Mouse (Mus musculus) c-Kit-positive CD71-positive TER-119-positive erythroid progenitor cells, embryonic 14.5 days (primary cell): ENCODE results near the gene Spin1.

Source experiments
- DNase-seq: peaks from one replicate; pipeline ENCODE4 v3.0.0-alpha.2; 2013; ENCODE audit warnings: low spot score

Spin1 gene

GRCm38 (mm10) chr13:51137702-51138031 is 37.0 kb downstream of the Spin1 start:
- DNase-seq: no peak

GRCm38 (mm10) chr13:51147106-51147505 is 46.4 kb downstream of the Spin1 start:
- DNase-seq: no peak

GRCm38 (mm10) chr13:51152966-51153669 is 52.4 kb downstream of the Spin1 start:
- DNase-seq: no peak

- no peak for DNase-seq
Measured at GRCm38 (mm10) chr13:51153670-51154030, 53.0 kb downstream of the Spin1 start.

GRCm38 (mm10) chr13:51155178-51156013 is 54.7 kb downstream of the Spin1 start:
- no peak for DNase-seq

GRCm38 (mm10) chr13:51156014-51156386 is 55.3 kb downstream of the Spin1 start:
- no peak for DNase-seq

- DNase-seq: no peak
Measured at GRCm38 (mm10) chr13:51157291-51157690, 56.6 kb downstream of the Spin1 start.

- DNase-seq: no peak
Measured at GRCm38 (mm10) chr13:51161672-51162071, 61.0 kb downstream of the Spin1 start.

- no peak for DNase-seq
Measured at GRCm38 (mm10) chr13:51162246-51162645, 61.6 kb downstream of the Spin1 start.

- DNase-seq: no peak
Measured at GRCm38 (mm10) chr13:51166711-51167110, 66.0 kb downstream of the Spin1 start.

GRCm38 (mm10) chr13:51170215-51170614 is 69.5 kb downstream of the Spin1 start:
- no peak for DNase-seq

- DNase-seq: peak; percentile 3
Measured at GRCm38 (mm10) chr13:51170691-51171680, 70.3 kb downstream of the Spin1 start, which contains the start of gene Nxnl2. TSS of gene Nxnl2 (plus strand) at chr13:51171022.

- no peak for DNase-seq
Measured at GRCm38 (mm10) chr13:51172601-51173000, 71.9 kb downstream of the Spin1 start.

GRCm38 (mm10) chr13:51178932-51179331 is 78.3 kb downstream of the Spin1 start:
- no peak for DNase-seq

GRCm38 (mm10) chr13:51179362-51179761 is 78.7 kb downstream of the Spin1 start:
- DNase-seq: no peak

- DNase-seq: no peak
Measured at GRCm38 (mm10) chr13:51182236-51182635, 81.6 kb downstream of the Spin1 start.

GRCm38 (mm10) chr13:51184896-51185295 is 84.2 kb downstream of the Spin1 start:
- no peak for DNase-seq

GRCm38 (mm10) chr13:51190336-51190735 is 89.7 kb downstream of the Spin1 start:
- no peak for DNase-seq

- no peak for DNase-seq
Measured at GRCm38 (mm10) chr13:51191416-51192140, 90.9 kb downstream of the Spin1 start.

GRCm38 (mm10) chr13:51193893-51194292 is 93.2 kb downstream of the Spin1 start:
- no peak for DNase-seq

- no peak for DNase-seq
Measured at GRCm38 (mm10) chr13:51197699-51198098, 97.0 kb downstream of the Spin1 start.

GRCm38 (mm10) chr13:51198186-51198585 is 97.5 kb downstream of the Spin1 start:
- no peak for DNase-seq
